Mouse (Mus musculus) ovary, postnatal 10 days (tissue): ENCODE results near the gene Trim39.
A peak's percentile ranks its signal among the peaks of the same experiment; 100 is the strongest.
"Not testable (repeated sequence)": the region's sequence is repeated elsewhere in the genome, so short reads cannot be mapped to it uniquely, and the experiment has no call there.

Experiments used
- DNase-seq: peaks from one replicate; pipeline ENCODE4 v3.0.0; 2022; ENCODE audit warnings: low spot score

The Trim39 gene

GRCm38 (mm10) chr17:36248886-36249285 is 23.2 kb downstream of the Trim39 start:
- DNase-seq: no peak

GRCm38 (mm10) chr17:36245741-36246140 is 26.3 kb downstream of the Trim39 start:
- no peak for DNase-seq

GRCm38 (mm10) chr17:36244031-36244430 is 28.0 kb downstream of the Trim39 start:
- no peak for DNase-seq

GRCm38 (mm10) chr17:36240637-36241213 is 31.3 kb downstream of the Trim39 start:
- no peak for DNase-seq

- DNase-seq: no peak
Observed at GRCm38 (mm10) chr17:36237321-36237921, 34.6 kb downstream of the Trim39 start.

GRCm38 (mm10) chr17:36235300-36235699 is 36.7 kb downstream of the Trim39 start:
- not testable (repeated sequence) for DNase-seq

GRCm38 (mm10) chr17:36233572-36233971 is 38.5 kb downstream of the Trim39 start:
- DNase-seq: no peak

- DNase-seq: peak; percentile 48
Observed at GRCm38 (mm10) chr17:36231318-36231717, 40.7 kb downstream of the Trim39 start.

GRCm38 (mm10) chr17:36229046-36229445 is 43.0 kb downstream of the Trim39 start:
- no peak for DNase-seq

- DNase-seq: no peak
Observed at GRCm38 (mm10) chr17:36226921-36227320, 45.1 kb downstream of the Trim39 start.

- no peak for DNase-seq
Observed at GRCm38 (mm10) chr17:36225231-36225824, 46.7 kb downstream of the Trim39 start.

GRCm38 (mm10) chr17:36224451-36224850 is 47.6 kb downstream of the Trim39 start:
- no peak for DNase-seq

GRCm38 (mm10) chr17:36218594-36219155 is 53.4 kb downstream of the Trim39 start:
- no peak for DNase-seq

- DNase-seq: no peak
Observed at GRCm38 (mm10) chr17:36215586-36215985, 56.5 kb downstream of the Trim39 start.
